Mouse (Mus musculus): Measurements from ENCODE around the gene Tead1.

DNA sequence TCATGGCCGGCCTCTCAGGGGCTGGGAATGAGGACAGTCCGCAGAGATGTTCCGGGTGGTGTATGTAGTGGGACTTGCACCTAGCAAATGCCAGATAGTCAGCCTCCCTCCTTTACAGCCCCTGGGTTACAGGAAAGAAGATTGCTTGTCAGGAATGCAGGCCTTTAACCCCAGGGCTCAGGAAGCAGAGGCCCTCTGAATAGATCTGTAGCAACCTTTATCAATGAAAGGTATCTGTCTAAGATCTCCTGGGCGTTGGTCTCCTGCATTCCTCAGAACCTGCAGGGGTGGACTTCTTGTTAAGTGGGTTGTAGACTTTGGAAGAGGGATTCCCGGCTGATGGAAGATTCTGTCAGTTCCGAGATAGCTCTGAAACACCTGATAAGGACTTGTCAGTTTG lies 101.8 kb downstream of the Tead1 start:
- TF ChIP-seq EP300 (IDR thresholded peaks at IDR 0.05; ENCODE audit: low read depth) = no peak
- TF ChIP-seq CTCF (IDR thresholded peaks at IDR 0.05; ENCODE audit: low read depth) = no peak

Measured in liver, postnatal 0 days (tissue).